Comparison of ENCODE assay signal across 21 mouse cellular contexts in the genomic region with DNA sequence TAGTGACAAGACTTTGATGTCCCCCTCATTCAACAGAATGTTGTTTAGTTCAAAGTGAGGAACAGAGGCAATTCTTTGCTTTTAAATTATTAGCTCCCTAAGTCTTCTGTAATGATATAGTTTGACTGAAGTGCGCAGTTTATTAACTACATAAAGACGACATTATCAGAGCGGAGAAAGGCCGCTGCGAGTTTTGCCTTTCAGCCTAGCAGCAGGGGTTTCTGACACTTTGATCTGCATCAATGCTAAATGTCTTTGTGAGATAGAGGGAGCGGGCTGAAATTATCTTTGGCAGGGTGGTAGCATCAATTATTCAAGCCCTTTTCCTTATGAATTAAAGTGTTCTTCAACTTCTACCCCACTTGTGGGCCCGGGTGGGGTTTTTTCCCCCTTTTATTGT.
DNase-seq lines count a peak whose midpoint lies in the region; ATAC-seq and TF ChIP-seq lines count a peak whose summit lies in the region.
"Had no signal": no experiment of that assay in that cellular context is flagged by ENCODE, and none has a peak within 500 bp of the region (broad histone marks: within the 10 kb centered on the region; RNA-seq: fewer than 3 reads in every experiment).

No protein-coding gene starts in this region.

- no peak overlapping the region for H3K4me3 ChIP-seq in forebrain, embryonic 10.5 days
- no peak overlapping the region for H3K4me3 ChIP-seq in forebrain, postnatal 0 days (ENCODE audit: low read depth, low read length)
- no peak overlapping the region for H3K4me3 ChIP-seq in midbrain, embryonic 14.5 days (replicated peaks; ENCODE audit: low read depth, low read length)
- H3K4me3 ChIP-seq: embryonic facial prominence, embryonic 15.5 days; hindbrain, embryonic 13.5 days; left cerebral cortex, adult 2 months; limb, embryonic 15.5 days had no signal

- peaks cover 41% of the 10 kb centered on the region for H3K4me1 ChIP-seq in forebrain, embryonic 10.5 days
- H3K4me1 ChIP-seq in forebrain, postnatal 0 days (ENCODE audit: insufficient read depth): peaks cover 6% of the 10 kb centered on the region; the same call in 1 of the 2 replicates
- H3K4me1 ChIP-seq in midbrain, embryonic 14.5 days (ENCODE audit: control insufficient read depth, insufficient read depth, low read length): peaks cover 15% of the 10 kb centered on the region
- H3K4me1 ChIP-seq: embryonic facial prominence, embryonic 15.5 days; limb, embryonic 15.5 days had no signal

- 36% methylated on average over 7 of the region's 7 CpGs for WGBS in forebrain, embryonic 10.5 days
- WGBS in forebrain, postnatal 0 days: 13% methylated on average over 7 of the region's 7 CpGs
- WGBS in midbrain, embryonic 14.5 days: 14% methylated on average over 7 of the region's 7 CpGs

- H3K27ac ChIP-seq in forebrain, embryonic 10.5 days: peak overlapping the region; percentile 57; the same call in 1 of the 2 replicates
- H3K27ac ChIP-seq in forebrain, postnatal 0 days (ENCODE audit: low read depth, low read length): no peak overlapping the region
- H3K27ac ChIP-seq in midbrain, embryonic 14.5 days (replicated peaks; ENCODE audit: low read depth, low read length): no peak overlapping the region
- H3K27ac ChIP-seq: embryonic facial prominence, embryonic 15.5 days; hindbrain, embryonic 13.5 days; kidney, postnatal 0 days; left cerebral cortex, adult 2 months; limb, embryonic 15.5 days; liver, embryonic 14.5 days; stomach, postnatal 0 days had no signal

- no peak for TF ChIP-seq CTCF in forebrain, postnatal 0 days (IDR thresholded peaks at IDR 0.05; ENCODE audit: low read depth)

- no peak for DNase-seq in forebrain, embryonic 10.5 days (ENCODE audit: extremely low spot score, low spot score)
- no peak for DNase-seq in forebrain, postnatal 0 days
- DNase-seq in retina, embryonic 14.5 days (ENCODE audit: low spot score): peak; percentile 45
- no peak for DNase-seq in retina, postnatal 1 day
- DNase-seq in midbrain, embryonic 14.5 days: peak; percentile 71
- no peak for DNase-seq in kidney, postnatal 4 days
- DNase-seq in cerebellum, adult 11 months: no peak
- DNase-seq: gastrocnemius, postnatal 10 days; heart, adult 11 months; heart, postnatal 10 days; kidney, adult 2 months had no signal

- ATAC-seq in forebrain, postnatal 0 days: no peak; the same call in 1 of the 2 replicates
- ATAC-seq in midbrain, embryonic 14.5 days (ENCODE audit: low FRiP score, low TSS enrichment): no peak
- ATAC-seq: CD4-positive, CD25-positive, alpha-beta regulatory T cell, adult 4 months had no signal

- H3K9me3 ChIP-seq in forebrain, embryonic 10.5 days: no peaks in the 10 kb centered on the region
- no peaks in the 10 kb centered on the region for H3K9me3 ChIP-seq in forebrain, postnatal 0 days (ENCODE audit: low read length)
- H3K9me3 ChIP-seq in midbrain, embryonic 14.5 days (ENCODE audit: control insufficient read depth, low read length): no peaks in the 10 kb centered on the region
- H3K9me3 ChIP-seq: embryonic facial prominence, embryonic 15.5 days; hindbrain, embryonic 13.5 days; limb, embryonic 15.5 days had no signal

- H3K4me2 ChIP-seq in forebrain, postnatal 0 days (ENCODE audit: low read depth): no peak overlapping the region
- no peak overlapping the region for H3K4me2 ChIP-seq in midbrain, embryonic 14.5 days (ENCODE audit: low read length)
- H3K4me2 ChIP-seq: embryonic facial prominence, embryonic 15.5 days; heart, embryonic 11.5 days; limb, embryonic 15.5 days; lung, embryonic 14.5 days had no signal

- peaks cover 36% of the 10 kb centered on the region for H3K27me3 ChIP-seq in forebrain, embryonic 10.5 days (ENCODE audit: poor library complexity, severe bottlenecking)
- H3K27me3 ChIP-seq in forebrain, postnatal 0 days (ENCODE audit: insufficient read depth, low read length): no peaks in the 10 kb centered on the region
- H3K27me3 ChIP-seq in midbrain, embryonic 14.5 days (ENCODE audit: control insufficient read depth, insufficient read depth, low read length): no peaks in the 10 kb centered on the region
- H3K27me3 ChIP-seq: embryonic facial prominence, embryonic 15.5 days; limb, embryonic 15.5 days had no signal

- no peak overlapping the region for H3K9ac ChIP-seq in forebrain, postnatal 0 days
- H3K9ac ChIP-seq in midbrain, embryonic 14.5 days (replicated peaks; ENCODE audit: low read length): no peak overlapping the region
- H3K9ac ChIP-seq: embryonic facial prominence, embryonic 15.5 days; hindbrain, embryonic 13.5 days; limb, embryonic 15.5 days; liver, embryonic 14.5 days; lung, embryonic 14.5 days had no signal

- H3K36me3 ChIP-seq in forebrain, embryonic 10.5 days (replicated peaks): no peaks in the 10 kb centered on the region
- H3K36me3 ChIP-seq in forebrain, postnatal 0 days (ENCODE audit: insufficient read depth): no peaks in the 10 kb centered on the region
- H3K36me3 ChIP-seq in midbrain, embryonic 14.5 days (ENCODE audit: control insufficient read depth, insufficient read depth, low read length): no peaks in the 10 kb centered on the region
- H3K36me3 ChIP-seq: embryonic facial prominence, embryonic 15.5 days; hindbrain, embryonic 13.5 days; limb, embryonic 15.5 days had no signal

Comparison
In these comparisons a context has a peak if more than half of its experiments do, and no peak if none do; other contexts are left out.
1. DNase-seq: peak in retina, embryonic 14.5 days (single experiment) and midbrain, embryonic 14.5 days (single experiment); none in forebrain, embryonic 10.5 days (single experiment), forebrain, postnatal 0 days (single experiment), retina, postnatal 1 day (single experiment), kidney, postnatal 4 days (0 of 2) and cerebellum, adult 11 months (single experiment).